Comparison of ENCODE assay signal across 12 mouse cellular contexts in genomic region chr1:106096324-106096723, GRCm38 (mm10).
A peak's percentile ranks its signal among the peaks of the same experiment; 100 is the strongest.
DNase-seq lines count a peak whose midpoint lies in the region; ATAC-seq lines count a peak whose summit lies in the region.
"Had no signal": no experiment of that assay in that cellular context is flagged by ENCODE, and none has a peak within 500 bp of the region (broad histone marks: within the 10 kb centered on the region; RNA-seq: fewer than 3 reads in every experiment).

No protein-coding gene starts in this region.

- no peak overlapping the region for H3K4me2 ChIP-seq in forebrain, embryonic 11.5 days (ENCODE audit: low read depth, low read length, severe bottlenecking)
- H3K4me2 ChIP-seq: lung, embryonic 15.5 days; neural tube, embryonic 13.5 days; stomach, embryonic 15.5 days had no signal

- no peak for DNase-seq in forebrain, embryonic 11.5 days (ENCODE audit: low spot score)
- DNase-seq in forebrain, embryonic 10.5 days (ENCODE audit: extremely low spot score, low spot score): no peak
- DNase-seq in frontal cortex, postnatal 14 days (ENCODE audit: low spot score in 2 of 2): peak; percentile 10 to 15
- DNase-seq in left cerebral cortex, postnatal 14 days (ENCODE audit: low spot score in 2 of 2): peak; percentile 60
- DNase-seq in retina, postnatal 1 day: peak; percentile 22
- no peak for DNase-seq in heart, adult 9 months (ENCODE audit: low spot score in 2 of 2)
- DNase-seq in adrenal gland, adult 18-20 months (ENCODE audit: low spot score in 2 of 2): no peak
- DNase-seq in lung, postnatal 36 days: no peak
- DNase-seq: adrenal gland, postnatal 25 days had no signal

- H3K4me1 ChIP-seq in forebrain, embryonic 11.5 days (replicated peaks; ENCODE audit: control insufficient read depth, insufficient read depth, low read length): no peaks in the 10 kb centered on the region; the same call in 1 of the 2 replicates
- peaks cover 10% of the 10 kb centered on the region for H3K4me1 ChIP-seq in forebrain, embryonic 10.5 days
- H3K4me1 ChIP-seq: lung, embryonic 15.5 days; stomach, embryonic 15.5 days had no signal

- H3K9ac ChIP-seq in forebrain, embryonic 11.5 days (ENCODE audit: low read length): no peak overlapping the region
- H3K9ac ChIP-seq: lung, embryonic 15.5 days; neural tube, embryonic 13.5 days; stomach, embryonic 15.5 days had no signal

- 39% methylated on average over 4 of the region's 4 CpGs for WGBS in forebrain, embryonic 11.5 days
- 52% methylated on average over 4 of the region's 4 CpGs for WGBS in forebrain, embryonic 10.5 days

- ATAC-seq in forebrain, embryonic 11.5 days (replicated peaks; ENCODE audit: low FRiP score): peak; percentile 63; the same call in 1 of the 2 replicates

- H3K36me3 ChIP-seq in forebrain, embryonic 11.5 days (ENCODE audit: control insufficient read depth, insufficient read depth, low read length): no peaks in the 10 kb centered on the region
- H3K36me3 ChIP-seq in forebrain, embryonic 10.5 days (replicated peaks): no peaks in the 10 kb centered on the region
- H3K36me3 ChIP-seq: lung, embryonic 15.5 days; neural tube, embryonic 13.5 days; stomach, embryonic 15.5 days had no signal

- H3K27me3 ChIP-seq in forebrain, embryonic 11.5 days (ENCODE audit: control insufficient read depth, insufficient read depth, low read length): no peaks in the 10 kb centered on the region
- H3K27me3 ChIP-seq in forebrain, embryonic 10.5 days (ENCODE audit: poor library complexity, severe bottlenecking): no peaks in the 10 kb centered on the region
- H3K27me3 ChIP-seq: lung, embryonic 15.5 days; neural tube, embryonic 13.5 days; stomach, embryonic 15.5 days had no signal

- H3K4me3 ChIP-seq in forebrain, embryonic 11.5 days (ENCODE audit: low read depth, low read length): no peak overlapping the region
- no peak overlapping the region for H3K4me3 ChIP-seq in forebrain, embryonic 10.5 days
- H3K4me3 ChIP-seq: lung, embryonic 15.5 days; neural tube, embryonic 13.5 days; stomach, embryonic 15.5 days had no signal

- intact Hi-C loops in left cerebral cortex, postnatal 14 days (cut with DNase I): no loop called here

- H3K9me3 ChIP-seq in forebrain, embryonic 11.5 days (ENCODE audit: control insufficient read depth, low read length): no peaks in the 10 kb centered on the region
- H3K9me3 ChIP-seq in forebrain, embryonic 10.5 days: no peaks in the 10 kb centered on the region
- H3K9me3 ChIP-seq: lung, embryonic 15.5 days; neural tube, embryonic 13.5 days; stomach, embryonic 15.5 days had no signal

- no peak overlapping the region for H3K27ac ChIP-seq in forebrain, embryonic 11.5 days (ENCODE audit: low read depth, low read length)
- no peak overlapping the region for H3K27ac ChIP-seq in forebrain, embryonic 10.5 days
- H3K27ac ChIP-seq: lung, embryonic 15.5 days; neural tube, embryonic 13.5 days; stomach, embryonic 15.5 days had no signal

Comparison
In these comparisons a context has a peak if more than half of its experiments do, and no peak if none do; other contexts are left out.
1. DNase-seq: peak in frontal cortex, postnatal 14 days (2 of 2), left cerebral cortex, postnatal 14 days (2 of 2) and retina, postnatal 1 day (single experiment); none in forebrain, embryonic 11.5 days (single experiment), forebrain, embryonic 10.5 days (single experiment), heart, adult 9 months (0 of 2), adrenal gland, adult 18-20 months (0 of 2) and lung, postnatal 36 days (single experiment).